Mouse (Mus musculus): ENCODE measurements around the gene Snx10. TPM values are rescaled to one million over a fixed set of nuclear protein-coding genes. Genes with fewer than 3 reads are reported as not detected.

The Snx10 gene
- polyA plus RNA-seq, 1 experiment from 2014 or later = 61.7 TPM

DNA sequence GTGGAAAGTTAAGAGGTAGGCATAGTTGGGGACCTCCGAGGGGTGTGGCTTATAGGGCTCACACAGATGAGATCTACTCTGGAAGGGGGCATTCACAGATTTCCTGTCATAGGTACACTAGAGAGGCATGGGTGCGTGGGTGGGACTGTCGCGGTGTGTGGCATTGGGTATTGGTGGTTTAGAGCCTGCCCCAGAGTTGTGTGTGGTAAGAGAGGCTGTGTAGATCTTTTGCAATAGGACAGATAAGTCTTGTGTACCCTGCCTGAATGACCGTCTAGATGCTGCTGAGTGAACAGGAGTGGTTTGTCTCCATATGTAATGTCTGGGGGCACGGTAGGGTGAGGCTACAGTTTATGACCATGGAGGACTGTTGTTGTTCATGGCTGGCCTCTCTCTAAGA lies 16.8 kb downstream of the Snx10 start:
- WGBS = 90% methylated on average over 6 of the region's 6 CpGs
- H3K4me3 ChIP-seq = no peak overlapping the region
- H3K27ac ChIP-seq (replicated peaks) = no peak overlapping the region
- peaks cover 7% of the 10 kb centered on the region; the same call in 1 of the 2 replicates for H3K4me1 ChIP-seq
- H3K9ac ChIP-seq (replicated peaks) = no peak overlapping the region
- ATAC-seq (replicated peaks) = no peak
- H3K4me2 ChIP-seq (replicated peaks) = no peak overlapping the region
- no peaks in the 10 kb centered on the region; the same call in 1 of the 2 replicates for H3K36me3 ChIP-seq
- H3K27me3 ChIP-seq = no peaks in the 10 kb centered on the region
- no peaks in the 10 kb centered on the region for H3K9me3 ChIP-seq

DNA sequence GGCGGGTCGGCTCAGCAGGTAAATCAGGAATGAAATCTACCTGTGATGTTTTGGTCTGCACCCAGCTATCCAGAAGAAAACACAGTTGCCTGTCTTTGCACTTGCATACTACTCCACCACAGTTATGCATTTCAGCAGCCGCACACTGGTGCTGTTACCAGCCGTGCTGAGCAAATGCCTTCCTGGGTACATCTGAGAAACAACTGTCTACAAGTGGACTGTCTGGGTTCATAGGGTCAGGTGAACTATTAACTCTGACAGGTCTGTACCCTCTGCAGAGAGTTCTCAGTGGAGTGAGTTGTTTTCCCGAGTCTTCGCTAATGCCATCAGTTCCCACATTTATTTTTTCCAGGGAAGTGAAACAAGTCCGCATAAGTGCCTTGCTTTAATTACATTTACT lies 17.7 kb downstream of the Snx10 start:
- Histone ChIP-seq H3K27ac (replicated peaks) (no peak overlapping the region), H3K4me2 (replicated peaks) (no peak overlapping the region), H3K27me3 (no peaks in the 10 kb centered on the region), H3K4me3 (no peak overlapping the region), H3K4me1 (peaks cover 7% of the 10 kb centered on the region; the same call in 1 of the 2 replicates), H3K9me3 (no peaks in the 10 kb centered on the region), H3K36me3 (no peaks in the 10 kb centered on the region; the same call in 1 of the 2 replicates), H3K9ac (replicated peaks) (no peak overlapping the region)
- 91% methylated on average over 7 of the region's 7 CpGs for WGBS
- no peak for ATAC-seq (replicated peaks)

DNA sequence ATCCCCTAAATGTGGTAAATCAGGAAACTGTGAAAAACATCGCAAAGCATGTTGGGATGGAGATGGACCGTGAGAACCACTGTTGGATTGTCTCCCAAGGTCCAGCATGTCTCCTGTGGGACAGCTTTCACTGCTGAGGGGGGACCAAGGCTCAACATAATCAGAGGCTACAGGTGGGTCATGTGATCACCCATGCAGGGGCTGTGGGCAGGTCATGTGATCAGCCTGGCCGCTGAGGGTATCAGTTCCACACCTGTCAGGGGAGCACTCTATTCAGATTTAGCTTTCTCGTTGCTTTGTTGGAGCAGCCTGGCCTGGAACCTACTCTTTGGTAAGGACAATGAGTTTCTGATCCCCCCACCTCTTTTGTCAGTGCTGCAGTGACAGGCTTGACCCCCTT lies 18.4 kb downstream of the Snx10 start:
- WGBS = 70% methylated on average over 4 of the region's 4 CpGs
- Histone ChIP-seq H3K4me2 (replicated peaks) (no peak overlapping the region), H3K9me3 (no peaks in the 10 kb centered on the region), H3K27me3 (no peaks in the 10 kb centered on the region), H3K27ac (replicated peaks) (no peak overlapping the region), H3K4me1 (peaks cover 7% of the 10 kb centered on the region; the same call in 1 of the 2 replicates), H3K9ac (replicated peaks) (no peak overlapping the region), H3K4me3 (no peak overlapping the region), H3K36me3 (no peaks in the 10 kb centered on the region)
- no peak for ATAC-seq (replicated peaks)

DNA sequence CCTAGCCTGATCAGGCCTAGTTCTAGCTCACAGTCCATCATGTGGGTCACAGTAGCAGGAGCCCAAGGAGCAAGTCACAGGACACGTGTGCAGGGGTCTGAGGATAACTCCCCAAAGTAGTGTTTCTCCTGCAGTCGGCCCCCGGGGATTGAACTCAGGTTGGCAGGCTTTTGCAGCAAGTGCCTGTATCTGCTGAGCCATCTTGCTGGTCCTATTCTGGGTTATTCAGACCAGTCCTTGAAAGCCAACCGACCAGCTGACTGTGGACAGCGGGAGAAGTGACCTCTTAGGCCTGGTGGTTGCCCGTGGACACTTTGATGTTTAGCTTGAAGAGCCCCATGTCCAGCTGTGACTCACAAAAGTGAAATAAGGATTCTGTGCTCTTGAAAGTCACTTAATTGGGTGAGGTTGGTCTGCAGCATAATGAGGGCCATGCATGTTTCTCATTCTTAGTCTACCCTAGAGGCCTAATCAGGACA lies 20.0 kb downstream of the Snx10 start:
- 29% methylated on average over 6 of the region's 6 CpGs for WGBS
- no peak overlapping the region for H3K4me2 ChIP-seq (replicated peaks)

DNA sequence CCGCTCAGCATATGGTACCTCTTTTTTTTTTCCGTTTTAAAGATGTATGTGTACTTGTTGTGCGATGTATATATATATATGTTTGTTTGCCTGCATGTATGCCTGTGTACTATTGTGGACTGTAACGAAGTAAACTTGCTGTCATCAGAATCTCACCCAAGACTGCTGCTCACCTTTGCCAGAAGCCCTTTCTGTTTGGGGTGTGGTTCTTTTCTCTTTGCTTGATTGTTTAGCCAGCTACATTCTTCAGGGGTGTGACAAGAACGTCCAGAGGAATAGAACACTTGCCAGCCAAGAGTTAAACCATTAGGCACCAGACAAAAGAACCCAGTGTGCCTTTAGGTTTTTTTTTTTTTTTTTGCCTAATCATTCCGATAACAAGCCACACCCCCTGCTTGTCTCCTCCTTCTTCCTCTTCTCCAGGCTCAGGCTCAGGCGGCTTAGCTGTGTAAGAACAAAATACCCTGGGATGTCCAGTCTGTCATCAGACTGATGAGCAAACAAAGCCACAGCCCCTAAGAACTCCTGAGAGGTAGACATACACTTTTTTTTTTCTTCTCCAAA lies 20.5 kb downstream of the Snx10 start:
- Histone ChIP-seq H3K4me2 (replicated peaks) (no peak overlapping the region), H3K4me3 (no peak overlapping the region), H3K4me1 (peaks cover 10% of the 10 kb centered on the region; the same call in 1 of the 2 replicates), H3K27ac (replicated peaks) (no peak overlapping the region), H3K9ac (replicated peaks) (no peak overlapping the region), H3K27me3 (no peaks in the 10 kb centered on the region), H3K9me3 (no peaks in the 10 kb centered on the region), H3K36me3 (no peaks in the 10 kb centered on the region)
- ATAC-seq (replicated peaks) = no peak; the same call in 1 of the 2 replicates
- 19% methylated on average over 7 of the region's 7 CpGs for WGBS

More for the DNA sequence above, 20.0 kb downstream of the Snx10 start:
- H3K4me1 ChIP-seq = peaks cover 7% of the 10 kb centered on the region; the same call in 1 of the 2 replicates
- H3K36me3 ChIP-seq = no peaks in the 10 kb centered on the region
- no peak for ATAC-seq (replicated peaks)
- no peaks in the 10 kb centered on the region for H3K27me3 ChIP-seq
- no peaks in the 10 kb centered on the region for H3K9me3 ChIP-seq
- H3K27ac ChIP-seq (replicated peaks) = no peak overlapping the region
- no peak overlapping the region for H3K4me3 ChIP-seq
- no peak overlapping the region for H3K9ac ChIP-seq (replicated peaks)

DNA sequence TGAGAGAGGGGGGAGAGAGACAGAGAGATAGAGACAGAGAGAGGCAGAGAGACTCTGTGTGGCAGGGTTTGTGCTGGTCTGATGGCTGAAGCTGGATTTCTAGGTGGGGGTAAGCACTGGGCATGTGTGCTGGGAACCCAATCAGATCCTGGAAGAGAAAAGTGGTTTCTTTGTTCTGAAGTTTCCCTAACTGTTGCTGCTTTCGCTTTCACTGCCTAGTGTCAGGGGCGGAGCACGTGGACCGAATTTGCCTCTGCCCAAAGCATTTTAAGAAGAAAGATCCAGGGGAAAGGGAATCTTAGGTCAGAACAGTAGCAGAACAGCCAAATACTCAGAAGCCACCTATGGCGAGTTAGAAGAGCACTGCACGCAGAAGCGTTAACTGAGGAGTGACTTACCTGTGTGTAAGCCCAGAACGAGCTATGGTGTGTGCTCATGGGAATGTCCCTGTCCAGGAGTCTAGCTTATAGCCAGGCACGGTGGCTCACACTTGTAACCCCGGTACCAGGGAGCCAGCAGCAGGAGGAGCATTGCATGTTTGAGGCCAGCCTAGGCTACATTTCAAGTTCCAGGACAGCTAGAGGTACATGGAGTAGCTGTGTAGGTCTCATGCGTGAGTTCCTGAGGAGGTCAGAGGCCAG lies 21.6 kb downstream of the Snx10 start:
- Histone ChIP-seq H3K36me3 (no peaks in the 10 kb centered on the region), H3K9me3 (no peaks in the 10 kb centered on the region), H3K4me3 (no peak overlapping the region), H3K9ac (replicated peaks) (no peak overlapping the region), H3K4me2 (replicated peaks) (no peak overlapping the region), H3K4me1 (peaks cover 10% of the 10 kb centered on the region; the same call in 1 of the 2 replicates), H3K27ac (replicated peaks) (no peak overlapping the region), H3K27me3 (no peaks in the 10 kb centered on the region)
- WGBS = 74% methylated on average over 11 of the region's 11 CpGs
- ATAC-seq (replicated peaks) = no peak

DNA sequence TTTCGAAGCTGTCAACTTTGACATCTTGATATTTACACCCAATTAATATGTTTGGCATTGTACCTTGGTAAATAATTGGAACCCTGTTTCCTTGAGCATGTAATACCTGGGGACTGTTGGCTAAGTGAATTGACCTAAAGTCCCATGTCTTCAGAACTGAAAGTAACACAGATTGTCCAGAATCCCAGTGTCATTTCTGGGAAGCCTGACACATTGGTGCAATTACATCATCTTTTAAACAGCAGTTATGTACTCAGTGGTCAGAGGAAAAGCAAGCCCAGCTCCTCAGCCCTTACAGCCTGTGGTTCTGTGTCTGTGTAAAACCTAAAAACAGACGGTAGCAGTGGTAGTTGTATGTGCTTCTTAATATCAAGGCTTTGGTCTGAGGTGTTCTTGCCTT lies 22.4 kb downstream of the Snx10 start:
- Histone ChIP-seq H3K4me2 (replicated peaks) (no peak overlapping the region), H3K27ac (replicated peaks) (no peak overlapping the region), H3K9me3 (no peaks in the 10 kb centered on the region), H3K9ac (replicated peaks) (no peak overlapping the region), H3K36me3 (no peaks in the 10 kb centered on the region), H3K27me3 (no peaks in the 10 kb centered on the region), H3K4me3 (no peak overlapping the region), H3K4me1 (peaks cover 10% of the 10 kb centered on the region; the same call in 1 of the 2 replicates)
- no peak for ATAC-seq (replicated peaks)
- WGBS = 87% methylated on average over 2 of the region's 2 CpGs

DNA sequence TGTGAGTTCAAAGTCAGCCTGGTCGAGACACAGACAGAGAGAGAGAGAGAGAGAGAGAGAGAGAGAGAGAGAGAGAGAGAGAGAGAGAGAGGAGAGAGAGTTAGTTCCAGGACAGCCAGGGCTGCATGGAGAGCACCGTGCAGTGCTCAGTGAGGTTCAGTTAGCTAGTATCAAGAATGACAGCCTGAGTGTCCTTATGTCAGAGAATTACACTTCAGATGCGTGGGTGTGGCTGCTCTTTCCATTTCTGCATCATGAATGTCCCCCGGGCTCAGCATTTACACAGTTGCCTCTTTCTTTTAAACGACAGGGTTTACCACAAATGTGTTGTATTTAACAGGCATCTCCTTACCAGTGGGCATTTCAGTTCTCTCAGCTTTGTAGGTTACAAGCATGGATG lies 25.1 kb downstream of the Snx10 start:
- no peaks in the 10 kb centered on the region for H3K36me3 ChIP-seq
- H3K27me3 ChIP-seq = no peaks in the 10 kb centered on the region
- no peaks in the 10 kb centered on the region for H3K9me3 ChIP-seq
- WGBS = 68% methylated on average over 5 of the region's 5 CpGs
- no peak overlapping the region for H3K4me2 ChIP-seq (replicated peaks)
- peaks cover 10% of the 10 kb centered on the region; the same call in 1 of the 2 replicates for H3K4me1 ChIP-seq
- no peak overlapping the region for H3K4me3 ChIP-seq
- H3K27ac ChIP-seq (replicated peaks) = no peak overlapping the region
- no peak for ATAC-seq (replicated peaks)
- H3K9ac ChIP-seq (replicated peaks) = no peak overlapping the region

DNA sequence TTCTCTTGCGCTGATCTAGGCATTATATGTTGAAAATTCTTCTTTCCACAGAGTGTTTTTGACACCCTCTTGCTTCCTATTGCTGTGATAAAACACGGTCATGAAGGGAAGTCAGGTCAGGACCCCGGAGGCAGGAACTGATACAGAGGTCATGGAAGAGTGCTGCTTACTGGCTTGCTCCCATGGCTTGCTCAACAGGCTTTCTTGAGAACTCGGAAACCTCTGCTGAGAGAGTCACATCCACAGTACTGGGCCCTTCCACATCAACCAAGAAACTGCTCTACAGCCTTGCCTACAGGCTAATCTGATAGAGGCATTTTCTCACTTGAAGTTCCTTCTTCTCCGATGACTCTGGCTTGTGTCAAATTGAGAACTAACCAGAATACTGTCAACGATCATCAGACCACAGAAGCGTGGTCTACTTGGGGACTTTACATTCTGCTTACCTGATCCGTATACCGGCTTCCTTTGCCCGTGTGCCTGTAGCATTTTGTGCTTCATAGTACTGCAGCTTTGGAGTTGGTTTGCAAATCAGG lies 27.6 kb downstream of the Snx10 start:
- Histone ChIP-seq H3K27me3 (no peaks in the 10 kb centered on the region), H3K36me3 (no peaks in the 10 kb centered on the region), H3K4me3 (no peak overlapping the region), H3K4me2 (replicated peaks) (no peak overlapping the region), H3K4me1 (peaks cover 3% of the 10 kb centered on the region; the same call in 1 of the 2 replicates), H3K9me3 (no peaks in the 10 kb centered on the region), H3K27ac (replicated peaks) (no peak overlapping the region), H3K9ac (replicated peaks) (no peak overlapping the region)
- WGBS = 93% methylated on average over 10 of the region's 10 CpGs
- ATAC-seq (replicated peaks) = no peak

DNA sequence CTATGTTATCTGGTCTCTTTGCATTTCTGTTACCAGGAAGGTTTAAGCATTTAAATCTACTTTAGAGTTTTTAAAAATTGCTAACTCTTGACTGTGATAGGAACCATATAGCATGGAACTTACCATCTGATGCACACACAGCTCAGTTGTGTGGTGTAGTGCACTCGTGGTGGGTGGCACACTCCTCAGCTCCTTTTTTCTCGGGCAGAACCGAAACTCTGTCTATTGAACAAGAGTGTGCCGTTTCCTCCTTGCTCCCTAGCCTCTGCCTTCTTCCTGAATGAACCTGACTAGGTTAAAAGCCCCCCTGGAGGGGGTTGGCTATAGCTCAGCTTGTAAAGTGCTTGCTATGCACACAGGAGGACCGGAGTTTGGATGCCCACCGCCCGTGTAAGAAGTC lies 32.9 kb downstream of the Snx10 start:
- WGBS = 93% methylated on average over 7 of the region's 7 CpGs
- no peak for ATAC-seq (replicated peaks)
- H3K9ac ChIP-seq (replicated peaks) = no peak overlapping the region

DNA sequence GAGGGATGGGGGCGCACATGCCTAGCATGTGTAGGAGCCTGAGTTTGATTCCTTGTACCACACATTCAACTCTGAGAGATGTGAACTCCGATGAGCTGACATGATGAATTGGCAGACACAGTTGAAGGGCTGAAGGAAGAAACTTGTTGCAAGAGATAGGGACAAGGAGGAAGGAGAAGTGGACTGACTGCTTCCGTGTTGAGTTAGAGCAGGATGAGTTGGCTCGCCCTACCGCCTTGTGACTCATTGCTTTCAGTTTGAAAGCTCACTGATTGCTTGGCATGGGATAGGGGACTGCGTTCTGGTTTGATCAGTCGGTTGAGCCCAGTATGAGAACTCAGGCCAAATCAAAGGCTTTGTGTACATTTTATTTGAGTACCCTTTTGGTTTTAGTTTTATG lies 34.6 kb downstream of the Snx10 start:
- no peak overlapping the region for H3K4me2 ChIP-seq (replicated peaks)
- no peak for ATAC-seq (replicated peaks)
- H3K36me3 ChIP-seq = no peaks in the 10 kb centered on the region
- no peaks in the 10 kb centered on the region for H3K27me3 ChIP-seq
- no peak overlapping the region for H3K9ac ChIP-seq (replicated peaks)
- H3K4me1 ChIP-seq = no peaks in the 10 kb centered on the region
- H3K27ac ChIP-seq (replicated peaks) = no peak overlapping the region
- 93% methylated on average over 7 of the region's 7 CpGs for WGBS
- H3K4me3 ChIP-seq = no peak overlapping the region
- no peaks in the 10 kb centered on the region for H3K9me3 ChIP-seq

More for the DNA sequence above, 32.9 kb downstream of the Snx10 start:
- H3K9me3 ChIP-seq = no peaks in the 10 kb centered on the region
- no peak overlapping the region for H3K4me3 ChIP-seq
- H3K27me3 ChIP-seq = no peaks in the 10 kb centered on the region
- H3K36me3 ChIP-seq = no peaks in the 10 kb centered on the region
- no peaks in the 10 kb centered on the region for H3K4me1 ChIP-seq
- H3K27ac ChIP-seq (replicated peaks) = no peak overlapping the region
- no peak overlapping the region for H3K4me2 ChIP-seq (replicated peaks)

Data from forebrain, embryonic 15.5 days (tissue).